Mouse (Mus musculus): Measurements from ENCODE around the gene Eif4a2. TPM values are rescaled to one million over a fixed set of nuclear protein-coding genes. Genes with fewer than 3 reads are reported as not detected.

The Eif4a2 gene
- total and polyA plus RNA-seq, 3 experiments: 128 to 385 (median 337) TPM

DNA sequence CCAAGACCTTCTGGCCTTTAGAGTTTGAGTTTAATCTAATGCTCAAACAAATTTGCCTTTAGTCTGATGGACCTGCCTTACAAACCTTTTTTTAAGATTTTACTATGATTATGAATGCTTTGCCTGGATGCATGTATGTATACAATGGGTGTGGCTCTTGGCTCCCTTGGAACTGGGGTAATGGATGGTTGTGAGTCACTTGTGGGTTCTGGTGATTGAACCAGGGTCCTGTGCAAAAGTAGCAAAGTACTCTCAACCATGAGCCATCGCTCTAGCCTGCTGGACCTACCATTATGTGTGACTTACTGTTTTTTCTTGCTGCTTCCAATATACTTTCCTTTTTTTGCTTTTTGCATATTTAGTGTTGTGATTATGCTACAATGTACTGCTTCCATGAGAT, 25.1 kb downstream of the Eif4a2 start:
- Histone ChIP-seq H3K4me1 (ENCODE audit: control insufficient read depth, insufficient read depth, low read length) (peaks cover 2% of the 10 kb centered on the region; the same call in 1 of the 2 replicates), H3K79me2 (replicated peaks; ENCODE audit: control insufficient read depth, insufficient read depth, low read length) (no peaks in the 10 kb centered on the region), H3K27ac (no peak overlapping the region), H3K36me3 (ENCODE audit: control insufficient read depth, insufficient read depth, low read length) (no peaks in the 10 kb centered on the region), H3K27me3 (ENCODE audit: control insufficient read depth, insufficient read depth, low read length) (no peaks in the 10 kb centered on the region), H3K4me3 (no peak overlapping the region), H3K9ac (ENCODE audit: low read depth, low read length) (no peak overlapping the region)
- no peak for DNase-seq
- TF ChIP-seq EP300 (IDR thresholded peaks at IDR 0.05; ENCODE audit: insufficient read depth, low read depth, low read length) (no peak), CTCF (IDR thresholded peaks at IDR 0.05) (no peak), POLR2A (IDR thresholded peaks at IDR 0.05; ENCODE audit: insufficient read depth, low read depth, low read length) (no peak)
- intact Hi-C loops (cut with DNase I): no loop called here
- 90% methylated on average over 1 of the region's 1 CpGs for WGBS

DNA sequence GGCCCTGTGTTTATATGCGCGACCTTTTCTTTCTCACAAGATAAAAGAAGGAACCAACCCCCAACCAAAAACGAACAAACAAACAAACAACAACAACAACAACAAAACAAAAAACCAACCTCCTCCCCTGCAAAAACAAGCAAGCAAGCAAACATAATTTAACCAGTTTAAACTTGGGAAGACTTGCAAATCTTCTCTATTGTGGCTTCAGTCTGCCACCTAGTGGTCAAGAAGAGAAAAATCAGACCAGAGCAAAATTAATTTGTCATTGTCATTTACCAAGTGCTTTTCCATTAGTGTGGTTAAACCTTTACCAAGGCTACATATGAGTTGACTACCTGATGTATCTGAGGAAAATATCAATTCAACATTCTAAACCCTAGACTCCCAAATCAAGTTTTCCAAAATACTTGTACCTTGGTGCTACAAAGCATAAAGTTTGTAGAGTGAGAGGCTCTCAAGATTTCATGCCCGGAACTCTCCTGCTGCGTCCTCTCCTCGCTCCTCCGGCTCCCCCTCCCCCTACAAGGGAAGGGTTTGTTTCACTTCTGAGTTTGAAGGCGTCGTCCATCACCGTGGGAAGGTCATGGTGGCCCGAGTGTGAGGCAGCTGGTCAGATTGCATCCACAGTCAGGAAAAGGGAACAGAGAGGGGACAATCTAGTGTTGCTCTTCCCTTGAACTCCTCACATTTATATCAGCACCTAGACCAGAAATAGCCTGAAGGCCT, 28.3 kb downstream of the Eif4a2 start:
- H3K9ac ChIP-seq (ENCODE audit: low read depth, low read length): no peak overlapping the region
- WGBS: 18% methylated on average over 11 of the region's 11 CpGs

DNA sequence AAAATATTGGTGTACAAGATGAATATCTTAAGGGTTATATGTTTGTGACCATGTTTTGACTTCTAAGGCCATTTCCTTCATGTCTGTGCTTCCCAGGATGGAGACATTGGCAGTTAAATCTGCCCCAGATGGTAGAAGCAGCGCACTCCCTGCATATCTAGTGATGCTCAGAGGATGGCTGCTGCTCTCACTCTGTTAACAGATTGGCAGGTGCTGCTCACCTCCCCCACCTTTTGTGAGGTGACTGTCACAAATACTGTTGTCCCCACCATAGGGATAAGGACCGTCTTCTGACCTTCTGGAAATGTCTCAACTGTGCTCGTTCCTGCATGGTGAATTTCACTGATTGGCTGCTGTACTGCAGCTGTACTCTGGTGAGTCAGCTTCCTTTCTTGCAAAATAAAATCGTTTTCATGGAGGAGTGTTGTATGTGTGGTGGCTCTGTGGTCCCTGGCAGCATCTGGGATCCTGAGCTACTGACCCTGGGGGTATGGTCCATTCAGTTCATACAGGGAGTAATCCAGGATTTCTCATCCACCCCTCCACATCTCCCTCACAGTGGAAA, 29.2 kb downstream of the Eif4a2 start:
- Histone ChIP-seq H3K27ac (no peak overlapping the region), H3K79me2 (replicated peaks; ENCODE audit: control insufficient read depth, insufficient read depth, low read length) (no peaks in the 10 kb centered on the region), H3K9ac (ENCODE audit: low read depth, low read length) (no peak overlapping the region), H3K4me3 (no peak overlapping the region), H3K36me3 (ENCODE audit: control insufficient read depth, insufficient read depth, low read length) (no peaks in the 10 kb centered on the region), H3K4me1 (ENCODE audit: control insufficient read depth, insufficient read depth, low read length) (no peaks in the 10 kb centered on the region), H3K27me3 (ENCODE audit: control insufficient read depth, insufficient read depth, low read length) (no peaks in the 10 kb centered on the region)
- 27% methylated on average over 4 of the region's 4 CpGs for WGBS
- TF ChIP-seq POLR2A (IDR thresholded peaks at IDR 0.05; ENCODE audit: insufficient read depth, low read depth, low read length) (no peak), CTCF (IDR thresholded peaks at IDR 0.05) (no peak), EP300 (IDR thresholded peaks at IDR 0.05; ENCODE audit: insufficient read depth, low read depth, low read length) (no peak)
- intact Hi-C loops (cut with DNase I): no loop called here
- no peak for DNase-seq

More for the DNA sequence above, 28.3 kb downstream of the Eif4a2 start:
- H3K4me1 ChIP-seq (ENCODE audit: control insufficient read depth, insufficient read depth, low read length): no peaks in the 10 kb centered on the region
- no peak overlapping the region for H3K27ac ChIP-seq
- TF ChIP-seq CTCF (IDR thresholded peaks at IDR 0.05) (peak; percentile 90), EP300 (IDR thresholded peaks at IDR 0.05; ENCODE audit: insufficient read depth, low read depth, low read length) (no peak)
- no peaks in the 10 kb centered on the region for H3K27me3 ChIP-seq (ENCODE audit: control insufficient read depth, insufficient read depth, low read length)
- no peak for DNase-seq
- H3K4me3 ChIP-seq: no peak overlapping the region
- no peaks in the 10 kb centered on the region for H3K36me3 ChIP-seq (ENCODE audit: control insufficient read depth, insufficient read depth, low read length)
- intact Hi-C loops (cut with DNase I): loop anchor here (2.0 kb wide), 1 partner anchor 259 kb away; no protein-coding TSS in a partner anchor
- H3K79me2 ChIP-seq (replicated peaks; ENCODE audit: control insufficient read depth, insufficient read depth, low read length): no peaks in the 10 kb centered on the region

DNA sequence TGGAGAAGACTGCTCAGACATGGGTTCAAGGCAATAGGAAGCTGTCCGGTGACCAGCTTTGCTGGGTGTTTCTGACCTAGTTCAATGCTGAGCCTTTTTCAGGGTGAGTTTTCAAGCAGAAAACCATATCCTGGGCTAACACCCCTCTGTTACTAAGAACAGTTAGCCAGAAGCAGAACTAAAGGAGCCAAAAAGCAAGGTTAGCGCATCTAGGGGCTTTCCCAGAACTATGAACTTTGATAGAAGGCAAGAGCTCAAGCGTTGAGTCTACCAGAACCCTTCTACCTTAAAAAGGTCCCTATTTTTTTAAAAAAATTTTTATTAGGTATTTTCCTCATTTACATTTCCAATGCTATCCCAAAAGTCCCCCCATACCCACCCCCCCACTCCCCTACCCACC, 33.7 kb downstream of the Eif4a2 start:
- TF ChIP-seq POLR2A (IDR thresholded peaks at IDR 0.05; ENCODE audit: insufficient read depth, low read depth, low read length) (no peak), CTCF (IDR thresholded peaks at IDR 0.05) (no peak), EP300 (IDR thresholded peaks at IDR 0.05; ENCODE audit: insufficient read depth, low read depth, low read length) (no peak)
- Histone ChIP-seq H3K9ac (ENCODE audit: low read depth, low read length) (no peak overlapping the region), H3K4me1 (ENCODE audit: control insufficient read depth, insufficient read depth, low read length) (no peaks in the 10 kb centered on the region), H3K27ac (no peak overlapping the region), H3K4me3 (no peak overlapping the region), H3K36me3 (ENCODE audit: control insufficient read depth, insufficient read depth, low read length) (no peaks in the 10 kb centered on the region), H3K79me2 (replicated peaks; ENCODE audit: control insufficient read depth, insufficient read depth, low read length) (no peaks in the 10 kb centered on the region), H3K27me3 (ENCODE audit: control insufficient read depth, insufficient read depth, low read length) (no peaks in the 10 kb centered on the region)
- DNase-seq: no peak
- 93% methylated on average over 3 of the region's 3 CpGs for WGBS
- intact Hi-C loops (cut with DNase I): no loop called here

GRCm38 (mm10) chr16:23144326-23144725, 37.1 kb downstream of the Eif4a2 start:
- no peak for TF ChIP-seq POLR2A (IDR thresholded peaks at IDR 0.05; ENCODE audit: insufficient read depth, low read depth, low read length)
- no peak for TF ChIP-seq EP300 (IDR thresholded peaks at IDR 0.05; ENCODE audit: insufficient read depth, low read depth, low read length)
- no peak for TF ChIP-seq CTCF (IDR thresholded peaks at IDR 0.05)
- intact Hi-C loops (cut with DNase I): no loop called here
- Histone ChIP-seq H3K9ac (ENCODE audit: low read depth, low read length) (no peak overlapping the region), H3K27ac (no peak overlapping the region), H3K36me3 (ENCODE audit: control insufficient read depth, insufficient read depth, low read length) (no peaks in the 10 kb centered on the region), H3K4me3 (no peak overlapping the region), H3K27me3 (ENCODE audit: control insufficient read depth, insufficient read depth, low read length) (no peaks in the 10 kb centered on the region), H3K4me1 (ENCODE audit: control insufficient read depth, insufficient read depth, low read length) (no peaks in the 10 kb centered on the region), H3K79me2 (replicated peaks; ENCODE audit: control insufficient read depth, insufficient read depth, low read length) (no peaks in the 10 kb centered on the region)
- 83% methylated on average over 7 of the region's 7 CpGs for WGBS
- no peak for DNase-seq

GRCm38 (mm10) chr16:23145211-23145610, 38.0 kb downstream of the Eif4a2 start:
- H3K9ac ChIP-seq (ENCODE audit: low read depth, low read length): no peak overlapping the region
- no peaks in the 10 kb centered on the region for H3K79me2 ChIP-seq (replicated peaks; ENCODE audit: control insufficient read depth, insufficient read depth, low read length)
- no peaks in the 10 kb centered on the region for H3K27me3 ChIP-seq (ENCODE audit: control insufficient read depth, insufficient read depth, low read length)
- DNase-seq: no peak
- TF ChIP-seq CTCF (IDR thresholded peaks at IDR 0.05): no peak
- TF ChIP-seq POLR2A (IDR thresholded peaks at IDR 0.05; ENCODE audit: insufficient read depth, low read depth, low read length): no peak
- TF ChIP-seq EP300 (IDR thresholded peaks at IDR 0.05; ENCODE audit: insufficient read depth, low read depth, low read length): no peak
- no peak overlapping the region for H3K27ac ChIP-seq
- no peaks in the 10 kb centered on the region for H3K36me3 ChIP-seq (ENCODE audit: control insufficient read depth, insufficient read depth, low read length)
- intact Hi-C loops (cut with DNase I): no loop called here
- no peak overlapping the region for H3K4me3 ChIP-seq
- no peaks in the 10 kb centered on the region for H3K4me1 ChIP-seq (ENCODE audit: control insufficient read depth, insufficient read depth, low read length)
- WGBS: 64% methylated on average over 5 of the region's 5 CpGs
